Mouse (Mus musculus): Measurements from ENCODE around the gene Entpd7.

DNA sequence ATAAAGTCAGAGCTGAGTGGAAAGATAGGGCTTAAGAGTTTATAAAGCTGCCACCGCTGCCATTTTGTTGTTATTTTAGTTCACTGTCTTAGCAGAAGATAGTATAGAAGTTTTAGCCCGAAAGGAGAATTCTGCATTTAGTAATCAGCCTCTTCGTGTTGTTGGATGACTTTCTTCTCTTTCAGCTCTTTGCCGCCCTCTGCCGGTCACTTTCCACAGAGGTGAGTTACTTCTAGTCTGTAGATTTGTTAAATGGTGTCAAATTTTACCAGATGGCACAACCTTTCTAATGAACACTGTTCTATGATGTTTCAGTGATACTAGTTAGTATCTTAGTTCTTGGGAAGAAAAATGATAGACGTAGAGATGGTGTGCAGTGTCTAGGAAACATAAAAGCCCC lies 71.0 kb downstream of the Entpd7 start:
- TF ChIP-seq CTCF (IDR thresholded peaks at IDR 0.05; ENCODE audit: extremely low read depth, insufficient read length, insufficient replicate concordance, low read depth, low read length) = no peak
- no peak for TF ChIP-seq POLR2A (IDR thresholded peaks at IDR 0.05; ENCODE audit: low read depth, low read length)

Measured in small intestine, adult 2 months (tissue).